Mouse (Mus musculus): ENCODE measurements around the gene Cdh15.

DNA sequence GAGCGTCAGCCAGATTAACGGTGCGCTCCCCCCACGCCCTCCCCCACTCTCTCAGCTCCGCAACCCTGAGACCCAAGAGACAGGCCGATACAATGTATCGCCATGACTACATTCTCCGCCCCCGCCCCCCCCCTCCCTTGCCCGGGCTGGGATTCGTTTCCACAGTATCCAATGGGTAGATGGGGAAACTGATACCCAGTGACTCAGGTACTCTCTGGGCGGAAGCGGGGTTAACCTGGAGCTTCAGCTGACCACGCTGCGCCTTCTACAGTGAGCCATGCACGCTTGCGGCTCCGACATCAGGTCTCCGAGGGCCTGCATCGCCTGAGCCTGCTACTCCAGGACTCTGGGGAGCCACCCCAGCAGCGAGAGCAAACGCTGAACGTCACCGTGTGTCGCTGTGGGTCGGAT is 17.0 kb downstream of the Cdh15 start:
- TF ChIP-seq EP300 (IDR thresholded peaks at IDR 0.05) (no peak), CTCF (IDR thresholded peaks at IDR 0.05) (no peak)

Data from lung, postnatal 0 days (tissue).